Mouse (Mus musculus) liver, embryonic 14.5 days (tissue): ENCODE data around the gene Pnkd.

Experiments
- CTCF ChIP-seq: IDR thresholded peaks from 2 replicates; pipeline ENCODE4 v1.5.1; 2016; ENCODE audit warnings: antibody characterized with exemption, low read depth, control low read depth
- EP300 ChIP-seq: IDR thresholded peaks from 2 replicates; pipeline ENCODE4 v1.6.1; 2016; ENCODE audit warnings: antibody characterized with exemption, low read depth

GRCm38 (mm10) chr1:74359952-74360517 lies 75.3 kb downstream of the Pnkd start:
- no peak for TF ChIP-seq EP300
- TF ChIP-seq CTCF: no peak
